Mouse (Mus musculus): ENCODE measurements around the gene AC161166.1.
A peak's percentile ranks its signal among the peaks of the same experiment; 100 is the strongest.
"Not testable (repeated sequence)": the region's sequence is repeated elsewhere in the genome, so short reads cannot be mapped to it uniquely, and the experiment has no call there.

AC161166.1 gene

GRCm38 (mm10) chr7:24485481-24485880, 26.8 kb downstream of the AC161166.1 start:
- no peak for ATAC-seq (ENCODE audit: low TSS enrichment)

GRCm38 (mm10) chr7:24483291-24483690, 29.0 kb downstream of the AC161166.1 start:
- not testable (repeated sequence) for ATAC-seq (ENCODE audit: low TSS enrichment)

- ATAC-seq (ENCODE audit: low TSS enrichment), result no peak
Observed at GRCm38 (mm10) chr7:24482208-24483020, 29.8 kb downstream of the AC161166.1 start.

GRCm38 (mm10) chr7:24481474-24482207, 30.6 kb downstream of the AC161166.1 start, which contains the start of gene Cadm4:
TSS of gene Cadm4 (plus strand) at chr7:24482023.
- ATAC-seq (ENCODE audit: low TSS enrichment), result peak; percentile 45

GRCm38 (mm10) chr7:24480986-24481473, 31.2 kb downstream of the AC161166.1 start:
- peak; percentile 43 for ATAC-seq (ENCODE audit: low TSS enrichment)

- ATAC-seq (ENCODE audit: low TSS enrichment), result no peak
Observed at GRCm38 (mm10) chr7:24480121-24480941, 31.9 kb downstream of the AC161166.1 start.

- ATAC-seq (ENCODE audit: low TSS enrichment), result no peak
Observed at GRCm38 (mm10) chr7:24479685-24480084, 32.6 kb downstream of the AC161166.1 start.

- no peak for ATAC-seq (ENCODE audit: low TSS enrichment)
Observed at GRCm38 (mm10) chr7:24478911-24479310, 33.3 kb downstream of the AC161166.1 start.

GRCm38 (mm10) chr7:24476856-24477255, 35.4 kb downstream of the AC161166.1 start:
- peak; percentile 18 for ATAC-seq (ENCODE audit: low TSS enrichment)

GRCm38 (mm10) chr7:24476338-24476737, 35.9 kb downstream of the AC161166.1 start:
- ATAC-seq (ENCODE audit: low TSS enrichment), result no peak

- no peak for ATAC-seq (ENCODE audit: low TSS enrichment)
Observed at GRCm38 (mm10) chr7:24474811-24475506, 37.3 kb downstream of the AC161166.1 start.

GRCm38 (mm10) chr7:24473913-24474529, 38.2 kb downstream of the AC161166.1 start:
- ATAC-seq (ENCODE audit: low TSS enrichment), result peak; percentile 46

GRCm38 (mm10) chr7:24472937-24473336, 39.3 kb downstream of the AC161166.1 start:
- ATAC-seq (ENCODE audit: low TSS enrichment), result no peak

- ATAC-seq (ENCODE audit: low TSS enrichment), result no peak
Observed at GRCm38 (mm10) chr7:24472442-24472841, 39.8 kb downstream of the AC161166.1 start.

GRCm38 (mm10) chr7:24470356-24470755, 41.9 kb downstream of the AC161166.1 start:
- no peak for ATAC-seq (ENCODE audit: low TSS enrichment)

GRCm38 (mm10) chr7:24469126-24469525, 43.1 kb downstream of the AC161166.1 start:
- ATAC-seq (ENCODE audit: low TSS enrichment), result no peak

GRCm38 (mm10) chr7:24467886-24468285, 44.4 kb downstream of the AC161166.1 start:
- ATAC-seq (ENCODE audit: low TSS enrichment), result no peak

- no peak for ATAC-seq (ENCODE audit: low TSS enrichment)
Observed at GRCm38 (mm10) chr7:24466835-24467234, 45.4 kb downstream of the AC161166.1 start.

- no peak for ATAC-seq (ENCODE audit: low TSS enrichment)
Observed at GRCm38 (mm10) chr7:24462388-24463319, 49.6 kb downstream of the AC161166.1 start, which contains the start of gene Plaur. TSS of gene Plaur (plus strand) at chr7:24462484.
